Mouse (Mus musculus): Measurements from ENCODE around the gene Usp46. TPM values are rescaled to one million over a fixed set of nuclear protein-coding genes. Genes with fewer than 3 reads are reported as not detected.

The Usp46 gene
- total and polyA plus RNA-seq, 3 experiments = 14.5 to 23.6 TPM; not detected in 1

GRCm38 (mm10) chr5:73987777-73988560, 80.3 kb downstream of the Usp46 start:
- Histone ChIP-seq H3K79me2 (ENCODE audit: control insufficient read depth, insufficient read depth, low read length, poor library complexity) (no peaks in the 10 kb centered on the region), H3K9ac (ENCODE audit: control insufficient read depth, low read depth, low read length, poor library complexity, severe bottlenecking) (no peak overlapping the region), H3K4me1 (ENCODE audit: control insufficient read depth in 1 of 2, insufficient read depth in 2 of 2, low read length in 2 of 2) (no peaks in the 10 kb centered on the region), H3K9me3 (replicated peaks; ENCODE audit: insufficient read depth, low read length) (no peaks in the 10 kb centered on the region), H3K27ac (ENCODE audit: control insufficient read depth, low read depth, low read length) (no peak overlapping the region), H3K27me3 (ENCODE audit: control insufficient read depth in 1 of 2, insufficient read depth in 2 of 2, low read length in 2 of 2) (no peaks in the 10 kb centered on the region), H3K36me3 (ENCODE audit: control insufficient read depth in 1 of 2, insufficient read depth in 2 of 2, low read length in 2 of 2) (no peaks in the 10 kb centered on the region), H3K4me3 (ENCODE audit: control insufficient read depth in 1 of 2, insufficient read depth in 1 of 2, low read depth in 2 of 2, low read length in 2 of 2) (no peak overlapping the region)
- no peak for TF ChIP-seq SMC3 (IDR thresholded peaks at IDR 0.05; ENCODE audit: low read depth, low read length)
- TF ChIP-seq USF2 (IDR thresholded peaks at IDR 0.05; ENCODE audit: borderline replicate concordance in 1 of 2, insufficient read depth in 1 of 2, low read depth in 1 of 2, low read length in 2 of 2) = no peak
- TF ChIP-seq TCF12 (IDR thresholded peaks at IDR 0.05; ENCODE audit: low read depth, low read length) = no peak
- TF ChIP-seq MEF2A (IDR thresholded peaks at IDR 0.05; ENCODE audit: extremely low read depth, insufficient replicate concordance, low read depth, low read length, poor library complexity, severe bottlenecking) = no peak
- no peak for TF ChIP-seq TBP (IDR thresholded peaks at IDR 0.05; ENCODE audit: low read depth, low read length)
- no peak for TF ChIP-seq USF1 (IDR thresholded peaks at IDR 0.05; ENCODE audit: low read depth, low read length)
- TF ChIP-seq MYB (IDR thresholded peaks at IDR 0.05; ENCODE audit: low read depth, low read length) = no peak
- TF ChIP-seq ZMIZ1 (IDR thresholded peaks at IDR 0.05; ENCODE audit: low read depth, low read length) = no peak
- TF ChIP-seq ELF1 (IDR thresholded peaks at IDR 0.05; ENCODE audit: low read depth, low read length) = no peak
- TF ChIP-seq RCOR1 (IDR thresholded peaks at IDR 0.05; ENCODE audit: low read depth, low read length) = no peak
- TF ChIP-seq MAZ (IDR thresholded peaks at IDR 0.05; ENCODE audit: low read depth, low read length) = no peak
- TF ChIP-seq KAT2A (conservative IDR thresholded peaks at IDR 0.05; ENCODE audit: low read depth, low read length) = no peak
- TF ChIP-seq MAX (IDR thresholded peaks at IDR 0.05; ENCODE audit: low read length) = no peak
- TF ChIP-seq SIN3A (IDR thresholded peaks at IDR 0.05; ENCODE audit: low read length) = no peak
- DNase-seq (ENCODE audit: low read depth, low spot score) = no peak

- H3K36me3 ChIP-seq (ENCODE audit: control insufficient read depth in 1 of 2, insufficient read depth in 2 of 2, low read length in 2 of 2) = no peaks in the 10 kb centered on the region
- H3K4me3 ChIP-seq (ENCODE audit: control insufficient read depth in 1 of 2, insufficient read depth in 1 of 2, low read depth in 2 of 2, low read length in 2 of 2) = no peak overlapping the region
- no peak for DNase-seq (ENCODE audit: low read depth, low spot score)
- H3K79me2 ChIP-seq (ENCODE audit: control insufficient read depth, insufficient read depth, low read length, poor library complexity) = no peaks in the 10 kb centered on the region
- no peaks in the 10 kb centered on the region for H3K9me3 ChIP-seq (replicated peaks; ENCODE audit: insufficient read depth, low read length)
- no peaks in the 10 kb centered on the region; a peak in 1 of 4 replicates for H3K27me3 ChIP-seq (ENCODE audit: control insufficient read depth in 1 of 2, insufficient read depth in 2 of 2, low read length in 2 of 2)
- H3K4me1 ChIP-seq (ENCODE audit: control insufficient read depth in 1 of 2, insufficient read depth in 2 of 2, low read length in 2 of 2) = no peaks in the 10 kb centered on the region
- H3K9ac ChIP-seq (ENCODE audit: control insufficient read depth, low read depth, low read length, poor library complexity, severe bottlenecking) = no peak overlapping the region
- H3K27ac ChIP-seq (ENCODE audit: control insufficient read depth, low read depth, low read length) = no peak overlapping the region
- TF ChIP-seq KAT2A (conservative IDR thresholded peaks at IDR 0.05; ENCODE audit: low read depth, low read length) (no peak), RAD21 (IDR thresholded peaks at IDR 0.05; ENCODE audit: low read depth, low read length) (no peak), MAFK (IDR thresholded peaks at IDR 0.05; ENCODE audit: borderline replicate concordance, low read depth, low read length) (no peak), NRF1 (IDR thresholded peaks at IDR 0.05; ENCODE audit: insufficient read depth, low read depth, low read length, poor library complexity, severe bottlenecking) (no peak), MAZ (IDR thresholded peaks at IDR 0.05; ENCODE audit: low read depth, low read length) (no peak), USF2 (IDR thresholded peaks at IDR 0.05; ENCODE audit: borderline replicate concordance in 1 of 2, insufficient read depth in 1 of 2, low read depth in 1 of 2, low read length in 2 of 2) (no peak), POLR2A (IDR thresholded peaks at IDR 0.05; ENCODE audit: control insufficient read depth in 1 of 2, insufficient read depth in 1 of 2, low read depth in 1 of 2, low read length in 2 of 2, poor library complexity in 1 of 2) (no peak), MEF2A (IDR thresholded peaks at IDR 0.05; ENCODE audit: extremely low read depth, insufficient replicate concordance, low read depth, low read length, poor library complexity, severe bottlenecking) (no peak), ZC3H11A (IDR thresholded peaks at IDR 0.05; ENCODE audit: low read depth, low read length) (no peak)
Observed at GRCm38 (mm10) chr5:73977426-73977825, 90.8 kb downstream of the Usp46 start.

Data from MEL (cell line).